Mouse (Mus musculus): ENCODE measurements around the gene Mak.
"Not testable (repeated sequence)": the region's sequence is repeated elsewhere in the genome, so short reads cannot be mapped to it uniquely, and the experiment has no call there.

The Mak gene

DNA sequence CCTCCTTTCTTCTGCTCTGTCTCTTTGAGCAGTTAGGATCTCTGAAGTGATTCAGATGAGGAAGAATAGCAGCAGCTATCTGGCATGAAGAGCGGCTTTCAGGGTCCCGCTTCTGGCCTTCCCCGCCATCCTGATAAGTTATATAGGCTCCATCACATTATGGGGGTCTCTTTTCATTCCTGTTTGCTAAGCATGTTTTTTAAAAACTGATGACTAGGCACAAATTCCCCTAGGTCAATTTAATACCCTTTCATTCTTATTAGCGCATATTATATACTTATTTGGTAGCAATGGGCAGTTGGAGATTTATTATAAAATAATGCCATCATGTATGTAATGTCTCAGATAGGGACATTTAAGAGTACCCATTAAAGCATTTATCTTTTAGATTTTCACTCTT lies 11.9 kb downstream of the Mak start:
- DNase-seq, result no peak

DNA sequence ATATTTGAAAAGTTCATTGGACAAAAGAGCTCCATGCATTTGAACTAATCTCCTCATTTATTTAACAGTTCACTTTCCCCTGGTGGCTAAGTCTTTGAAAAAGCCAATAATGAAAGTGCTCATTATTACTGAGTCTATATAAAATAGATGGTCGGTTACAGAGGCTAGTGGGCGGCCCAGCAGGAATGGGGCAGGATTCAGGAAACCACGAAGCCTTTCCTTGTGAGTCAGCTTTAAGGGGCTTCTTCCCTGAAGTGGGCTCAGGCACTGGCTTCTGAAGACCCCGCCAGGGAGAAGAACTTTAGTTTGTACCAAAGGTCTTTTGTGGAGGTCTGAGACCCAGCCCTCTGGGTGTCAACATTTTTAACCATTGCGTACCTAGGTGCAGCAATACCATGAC lies 27.5 kb downstream of the Mak start:
- no peak for DNase-seq

DNA sequence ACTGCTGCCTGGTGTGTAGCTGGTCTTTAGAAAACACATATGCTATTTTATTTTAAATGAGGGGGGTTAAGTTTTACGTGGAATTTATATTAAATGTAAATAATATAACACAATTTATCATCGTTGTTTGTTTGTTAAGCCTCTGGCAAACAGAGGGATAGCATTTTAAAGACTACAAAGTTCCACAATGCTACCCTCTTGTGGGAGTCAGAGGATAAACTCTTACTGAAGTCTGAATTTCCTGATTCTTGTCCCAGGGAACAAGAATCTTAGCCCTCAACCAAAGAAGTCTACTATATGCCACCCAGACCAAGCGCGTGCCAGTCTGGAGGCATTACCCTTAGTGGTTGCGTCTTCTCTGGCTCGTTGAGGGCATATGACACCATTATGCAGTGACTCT lies 32.2 kb downstream of the Mak start:
- DNase-seq, result no peak

DNA sequence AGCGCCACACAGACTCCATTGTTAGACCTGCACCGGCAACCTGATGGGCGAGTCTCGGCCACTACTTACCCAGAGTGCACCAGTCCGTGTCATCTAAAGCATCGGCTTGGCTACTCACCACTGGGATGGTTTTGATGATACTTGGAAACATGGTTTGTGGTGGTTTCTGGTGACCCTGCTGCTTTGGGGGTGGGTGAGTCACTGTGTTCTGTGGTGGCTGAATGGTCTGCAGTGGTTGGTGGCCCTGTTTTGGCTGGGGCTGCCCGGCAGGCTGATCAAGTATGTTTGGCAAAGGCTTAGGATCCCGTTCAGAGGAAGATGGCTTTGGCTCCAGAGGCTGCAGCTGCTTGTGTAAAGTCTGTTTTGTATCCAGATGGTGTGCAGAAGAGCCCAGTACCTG lies 33.6 kb downstream of the Mak start:
- no peak for DNase-seq

DNA sequence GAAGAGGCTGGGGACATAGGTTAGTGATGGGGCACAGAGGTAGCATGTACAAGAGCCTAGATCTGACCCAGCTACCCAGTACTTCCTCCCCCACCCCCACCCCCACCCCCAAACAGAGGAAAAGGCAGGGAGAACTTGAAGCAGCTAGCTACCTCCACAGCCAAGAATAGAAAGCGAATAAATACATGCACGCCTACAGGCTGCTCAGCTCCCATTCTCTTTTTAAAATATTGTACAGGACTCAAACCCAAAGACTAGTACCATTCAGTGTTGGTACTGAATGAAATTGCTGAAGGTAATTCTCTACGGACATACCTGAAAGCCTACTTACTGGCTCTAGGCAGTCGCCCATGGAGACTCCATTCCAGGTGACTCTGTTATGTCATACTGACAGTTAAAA lies 37.0 kb downstream of the Mak start:
- DNase-seq, result no peak

DNA sequence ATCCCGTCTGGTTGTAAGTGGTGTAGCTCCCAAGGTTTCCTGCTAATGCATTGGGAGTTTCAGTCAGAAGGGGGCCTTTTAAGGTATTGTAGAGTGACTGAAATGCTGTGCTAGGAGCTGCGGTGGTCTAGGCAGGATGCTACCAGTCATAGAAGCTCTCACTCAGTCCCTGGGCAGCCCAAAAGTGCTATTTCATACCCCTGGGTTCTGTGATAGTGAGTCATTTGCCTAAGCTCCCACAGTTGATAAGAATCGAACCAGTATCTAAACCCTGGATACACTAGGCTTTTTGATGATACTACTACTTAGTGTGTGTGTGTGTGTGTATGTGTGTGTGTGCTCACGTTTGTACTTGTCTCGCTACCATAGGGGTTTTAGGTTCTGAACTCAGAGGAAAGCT lies 49.4 kb downstream of the Mak start:
- DNase-seq, result no peak

DNA sequence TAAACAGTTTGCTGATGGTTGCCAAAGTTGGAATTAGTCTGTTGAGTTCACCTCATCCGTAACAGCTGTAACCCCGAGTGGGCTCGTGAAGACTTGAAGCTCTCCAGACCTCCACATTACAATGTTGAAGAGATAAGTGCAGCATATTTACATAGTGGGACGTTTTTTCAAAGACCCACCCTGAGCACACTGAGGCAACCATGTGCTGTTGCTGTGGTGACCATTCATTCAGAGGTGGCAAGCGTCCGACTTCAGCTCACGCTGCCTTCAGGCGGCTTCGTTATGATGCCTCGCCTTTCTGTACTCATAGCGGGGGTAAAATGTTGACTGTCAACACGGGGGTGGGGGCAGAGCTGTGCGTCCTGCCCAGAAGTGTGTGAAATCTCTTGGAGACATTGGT lies 57.4 kb downstream of the Mak start:
- DNase-seq, result no peak

DNA sequence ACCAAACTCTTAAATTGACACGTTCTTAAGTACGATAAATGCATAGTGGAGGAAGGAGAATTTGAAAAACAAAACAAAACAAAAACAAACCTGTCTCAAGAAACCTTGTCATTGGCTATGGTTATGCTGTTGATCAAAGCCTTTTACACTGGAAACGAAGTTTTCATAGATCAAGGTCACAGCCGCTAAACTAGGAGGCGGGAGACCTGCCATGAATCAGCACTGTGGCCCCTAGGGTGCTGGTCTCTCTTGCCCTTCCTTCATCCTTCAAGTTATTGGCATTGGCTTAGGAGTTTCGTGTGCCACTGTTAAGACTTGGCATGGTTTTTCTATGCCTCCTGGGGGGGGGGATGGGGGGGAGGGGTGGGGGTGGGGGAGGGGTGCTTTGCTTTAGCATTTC lies 57.9 kb downstream of the Mak start:
- no peak for DNase-seq

DNA sequence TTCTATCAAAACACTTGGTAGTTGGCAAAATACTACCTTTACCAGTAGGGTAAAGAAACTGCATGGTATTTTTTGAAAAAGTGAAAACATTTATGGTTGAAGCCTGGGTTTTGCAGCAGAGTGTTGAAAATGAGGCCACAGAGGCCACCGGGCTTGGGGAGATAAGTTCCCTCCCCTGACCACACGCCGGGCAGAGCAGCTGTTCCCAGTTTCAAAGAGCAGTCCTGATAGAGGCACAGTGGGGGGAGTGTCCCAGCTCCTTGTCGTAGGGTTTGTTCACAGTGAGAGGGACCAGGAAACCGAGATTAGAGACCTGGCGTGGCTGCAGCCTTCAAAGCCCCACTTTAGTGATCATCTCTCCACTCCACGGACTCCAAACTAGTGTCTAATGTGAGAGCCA lies 59.0 kb downstream of the Mak start:
- no peak for DNase-seq

DNA sequence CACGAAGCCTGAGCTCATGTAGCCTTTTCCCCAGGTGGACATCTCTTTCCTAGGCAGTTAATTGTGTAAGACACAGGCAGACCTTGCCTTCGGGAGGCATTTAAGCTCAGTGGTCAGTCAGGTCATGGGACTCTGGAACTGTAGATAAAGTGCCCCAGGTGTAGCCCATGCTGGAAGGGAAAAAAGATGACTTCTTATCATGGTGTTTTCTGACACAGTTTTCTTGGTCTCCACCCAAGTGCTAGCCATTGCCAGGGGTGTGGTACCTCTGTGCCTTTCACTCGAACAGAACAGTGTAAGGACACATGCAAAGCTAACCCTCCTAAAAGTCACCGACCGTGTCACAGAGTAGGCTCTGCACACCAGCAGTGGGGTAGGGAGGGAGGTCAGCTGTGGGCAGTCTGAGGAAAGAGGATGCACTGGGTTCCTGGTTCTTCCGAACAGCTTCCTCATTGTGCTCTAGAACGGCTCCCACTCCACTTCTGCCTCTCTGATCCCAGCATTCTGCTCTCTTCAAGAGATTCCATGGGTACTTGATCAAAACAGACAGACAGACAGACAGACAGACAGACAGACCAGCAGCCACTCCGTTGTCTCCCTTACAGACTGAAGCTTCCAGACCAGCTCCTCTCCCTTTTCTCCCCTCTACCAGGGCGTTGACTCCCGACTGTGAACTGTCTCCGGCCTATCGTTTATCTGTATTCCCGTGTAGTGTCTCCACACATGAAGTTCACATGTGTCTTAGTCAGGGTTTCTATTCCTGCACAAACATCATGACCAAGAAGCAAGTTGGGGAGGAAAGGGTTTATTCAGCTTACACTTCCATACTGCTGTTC lies 60.5 kb downstream of the Mak start:
- no peak for DNase-seq

DNA sequence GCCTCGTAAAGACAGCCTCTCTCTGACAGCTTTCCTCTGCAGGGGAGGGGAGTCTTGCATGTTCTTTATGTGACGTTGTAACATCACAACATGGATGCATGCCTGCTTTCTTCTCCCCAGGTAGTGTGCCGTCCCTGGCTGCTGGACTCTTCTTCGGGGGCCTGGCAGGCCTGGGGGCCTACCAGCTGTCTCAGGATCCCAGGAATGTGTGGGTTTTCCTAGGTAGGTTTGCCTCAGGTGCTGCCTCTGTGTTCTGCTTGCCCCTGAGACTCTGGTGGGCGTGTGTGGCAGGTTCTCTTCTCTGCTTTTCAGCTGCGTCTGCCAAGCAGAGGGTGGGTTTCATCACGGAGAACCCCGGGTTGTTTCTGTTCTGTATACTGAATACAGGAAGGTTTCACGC lies 61.3 kb downstream of the Mak start:
- no peak for DNase-seq

DNA sequence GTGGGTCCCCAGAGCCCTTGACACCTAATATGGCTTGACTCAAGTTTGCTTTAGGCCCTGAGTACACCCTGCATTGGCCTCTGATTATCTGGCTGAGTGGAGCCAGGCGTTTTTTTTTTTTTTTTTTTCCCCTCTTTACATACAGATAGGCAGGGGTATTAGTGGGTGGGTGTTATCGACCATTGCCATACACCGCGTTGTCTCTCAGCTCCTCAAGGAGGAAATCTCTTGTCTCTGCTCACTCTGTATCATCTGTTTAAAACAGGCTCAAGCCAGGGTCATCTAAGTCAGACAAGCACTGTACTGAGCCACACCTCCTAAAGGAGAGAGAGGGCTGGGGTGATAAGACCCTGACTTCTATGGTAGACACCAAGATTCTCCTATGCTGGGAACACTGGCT lies 61.7 kb downstream of the Mak start:
- no peak for DNase-seq

DNA sequence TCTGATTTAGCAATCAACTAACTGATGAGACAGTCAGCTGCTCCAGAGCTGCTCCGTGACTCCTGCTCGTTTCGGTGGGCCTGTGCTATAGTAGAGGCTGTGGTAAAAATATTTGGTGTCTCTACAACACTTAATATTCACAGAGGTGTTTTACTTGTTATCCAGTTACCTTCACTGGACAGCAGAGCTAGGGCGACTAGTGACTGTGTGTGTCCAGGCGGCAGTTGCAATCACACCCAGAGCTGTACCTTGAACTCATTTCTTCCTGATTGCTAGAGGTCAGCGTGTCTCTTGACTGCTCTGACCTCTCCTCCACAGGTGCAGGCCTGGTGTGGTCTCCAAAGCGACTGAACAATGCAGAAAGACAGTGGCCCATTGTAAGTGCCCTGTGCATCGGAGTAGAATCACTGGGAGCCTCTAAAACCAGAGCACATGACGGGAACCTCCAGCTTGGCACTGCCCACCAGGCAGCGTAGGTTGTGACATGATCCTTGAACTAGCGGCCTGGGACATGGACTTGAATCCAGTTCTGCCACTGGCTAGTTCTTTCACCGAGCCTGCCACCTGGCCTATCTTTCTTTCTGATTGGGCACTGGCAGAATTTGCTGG lies 62.6 kb downstream of the Mak start:
- peak; percentile 18 for DNase-seq

DNA sequence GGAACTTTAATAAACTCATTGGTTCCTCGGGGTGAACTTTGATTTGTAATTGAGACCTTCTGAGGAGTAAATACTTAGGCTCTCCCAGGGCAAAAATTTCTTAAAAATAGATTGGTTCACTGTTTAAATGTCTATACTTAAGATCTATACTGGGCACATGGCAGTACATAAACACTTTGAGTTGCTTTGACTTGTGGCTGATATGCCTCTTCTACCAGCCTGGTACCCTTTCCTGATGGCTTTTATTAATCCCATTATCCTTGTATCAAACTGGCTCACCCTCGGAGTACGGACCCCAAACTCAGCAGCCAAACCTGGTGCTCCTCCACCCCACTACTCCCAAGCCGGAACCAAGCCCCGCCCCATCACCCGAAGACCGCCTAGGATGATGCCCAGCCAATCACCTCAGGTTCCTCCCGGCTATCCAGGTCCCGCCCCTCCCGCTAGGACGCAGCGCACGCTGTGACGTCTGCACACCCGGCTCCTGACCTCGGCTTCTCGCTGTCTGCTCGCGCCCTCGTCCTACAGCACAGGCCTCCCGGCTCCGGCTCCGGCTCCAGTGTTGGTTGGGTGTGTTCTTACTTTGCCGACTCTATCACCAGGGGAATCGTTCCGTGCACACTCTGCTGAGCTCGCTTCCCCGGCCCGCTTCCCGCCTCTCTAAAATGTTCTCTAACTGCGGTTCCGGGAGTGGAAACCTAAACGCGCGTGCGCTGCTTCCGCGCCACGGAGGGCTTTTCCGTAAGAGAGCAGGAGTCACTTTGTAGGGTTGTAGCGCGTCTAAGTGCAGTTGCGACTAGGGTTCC lies 63.5 kb downstream of the Mak start, which contains the start of gene Tmem14c:
Gene Tmem14c, plus strand, starts transcription at position 464 of the 806 bp plus-strand sequence.
- DNase-seq, result peak; percentile 94

DNA sequence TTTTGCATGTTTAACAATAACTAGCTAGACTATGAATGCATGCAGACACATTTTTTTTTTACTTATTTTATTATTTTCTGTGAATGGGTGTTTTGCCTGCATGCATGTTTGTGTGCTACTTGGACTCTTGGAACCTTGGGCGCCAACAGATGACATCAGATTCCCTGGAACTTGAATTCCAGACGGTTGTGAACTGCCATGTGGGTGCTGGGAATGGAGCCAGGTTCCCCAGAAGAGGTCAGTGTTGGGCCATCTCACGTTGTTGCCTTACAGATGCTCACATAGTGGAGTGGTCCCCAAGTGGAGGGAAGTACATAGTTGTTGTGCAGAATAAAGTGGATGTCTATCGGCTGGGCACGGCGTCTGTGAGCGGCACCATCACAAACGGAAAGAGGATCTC lies 70.6 kb downstream of the Mak start:
- no peak for DNase-seq

DNA sequence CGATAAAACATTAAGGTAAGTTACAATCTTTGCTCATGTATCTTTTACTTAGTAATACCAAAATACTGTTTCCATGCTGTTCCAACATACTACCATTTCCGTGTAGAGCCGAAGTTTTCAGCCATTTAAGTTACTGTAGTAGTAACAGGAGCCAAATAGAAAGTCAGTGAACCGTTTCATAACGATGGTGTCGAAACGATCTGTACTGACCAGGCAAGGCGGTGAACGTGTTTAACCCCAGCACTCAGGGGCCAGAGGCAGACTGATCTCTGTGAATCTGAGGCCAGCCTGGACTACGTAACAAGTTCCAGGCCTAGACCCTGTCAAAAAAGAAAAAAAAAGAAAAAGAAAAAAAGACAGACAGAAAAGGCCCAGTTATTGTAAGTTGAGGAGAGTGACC lies 71.2 kb downstream of the Mak start:
- DNase-seq, result no peak

DNA sequence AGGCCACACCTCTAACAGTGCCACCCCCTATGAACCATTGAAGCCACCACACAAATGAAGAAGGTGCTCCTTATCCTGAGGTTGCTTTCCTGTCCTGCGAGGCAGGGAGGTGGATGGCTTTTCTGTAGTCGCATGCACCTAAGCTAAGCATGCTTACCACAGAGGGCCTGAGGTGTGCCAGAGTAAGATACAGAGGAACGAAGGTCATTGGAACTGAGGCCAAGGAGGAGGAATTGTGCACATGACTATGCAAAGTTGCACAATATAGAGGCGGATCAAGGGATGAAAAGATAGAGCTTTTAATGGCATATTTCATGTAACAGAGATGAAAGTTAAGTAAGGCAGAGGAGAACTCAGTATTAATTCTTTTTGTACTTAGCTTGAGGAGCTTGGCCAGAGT lies 73.3 kb downstream of the Mak start:
- DNase-seq, result no peak

DNA sequence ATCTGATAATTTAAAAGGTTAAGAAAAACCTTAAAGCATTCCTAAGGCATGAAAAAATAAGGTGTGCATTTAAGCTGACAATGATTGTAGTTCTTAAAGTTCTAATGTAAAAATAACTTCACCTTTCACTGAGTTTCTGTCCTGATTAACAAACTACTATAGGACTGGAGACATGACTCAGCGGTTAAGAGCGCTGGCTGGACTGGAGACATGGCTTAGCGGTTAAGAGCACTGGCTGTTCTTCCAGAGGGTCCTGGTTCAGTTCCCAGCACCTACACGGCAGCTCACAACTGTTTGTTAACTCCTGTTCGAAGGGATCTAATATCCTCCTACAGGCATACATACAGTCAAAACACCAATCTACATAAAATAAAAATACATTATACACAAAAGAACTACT lies 77.5 kb downstream of the Mak start:
- DNase-seq, result no peak

DNA sequence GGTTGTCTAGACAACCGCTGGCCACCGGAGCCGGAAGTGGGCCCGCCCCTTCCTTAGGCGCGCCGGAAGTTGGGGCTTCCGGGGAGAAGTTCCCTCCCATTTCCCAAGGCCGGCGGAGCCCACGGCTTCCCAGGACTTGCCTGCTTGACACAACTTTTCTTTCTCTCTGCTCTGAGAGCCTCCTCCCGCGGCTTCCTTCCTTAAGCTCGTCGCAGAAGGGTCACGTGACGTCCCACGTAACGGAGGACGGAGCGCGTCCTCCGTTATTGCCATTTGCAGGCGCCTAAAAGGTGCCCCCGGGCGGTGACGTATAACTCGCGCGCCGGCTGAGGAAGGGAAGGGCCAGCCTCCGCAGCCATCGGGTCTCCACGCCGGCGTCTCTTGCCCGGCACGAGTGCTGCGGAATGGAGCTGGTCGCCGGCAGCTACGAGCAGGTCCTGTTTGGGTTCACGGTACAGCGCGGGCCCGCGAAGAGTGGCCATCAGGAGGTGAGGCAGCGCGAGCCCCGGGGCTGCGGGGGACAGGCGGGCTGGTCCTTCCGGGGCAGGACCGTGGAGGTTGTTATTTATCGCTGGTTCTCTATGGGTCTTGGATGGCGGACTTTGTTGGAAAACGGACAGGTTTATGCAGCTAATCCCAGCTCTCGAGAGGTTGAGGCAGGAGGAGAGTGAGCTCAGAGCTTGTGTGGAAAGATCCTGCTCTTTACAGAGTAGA lies 78.4 kb downstream of the Mak start, which contains the start of gene Pak1ip1:
Gene Pak1ip1, plus strand, starts transcription at position 98 of the 714 bp plus-strand sequence.
- peak; percentile 91 for DNase-seq

DNA sequence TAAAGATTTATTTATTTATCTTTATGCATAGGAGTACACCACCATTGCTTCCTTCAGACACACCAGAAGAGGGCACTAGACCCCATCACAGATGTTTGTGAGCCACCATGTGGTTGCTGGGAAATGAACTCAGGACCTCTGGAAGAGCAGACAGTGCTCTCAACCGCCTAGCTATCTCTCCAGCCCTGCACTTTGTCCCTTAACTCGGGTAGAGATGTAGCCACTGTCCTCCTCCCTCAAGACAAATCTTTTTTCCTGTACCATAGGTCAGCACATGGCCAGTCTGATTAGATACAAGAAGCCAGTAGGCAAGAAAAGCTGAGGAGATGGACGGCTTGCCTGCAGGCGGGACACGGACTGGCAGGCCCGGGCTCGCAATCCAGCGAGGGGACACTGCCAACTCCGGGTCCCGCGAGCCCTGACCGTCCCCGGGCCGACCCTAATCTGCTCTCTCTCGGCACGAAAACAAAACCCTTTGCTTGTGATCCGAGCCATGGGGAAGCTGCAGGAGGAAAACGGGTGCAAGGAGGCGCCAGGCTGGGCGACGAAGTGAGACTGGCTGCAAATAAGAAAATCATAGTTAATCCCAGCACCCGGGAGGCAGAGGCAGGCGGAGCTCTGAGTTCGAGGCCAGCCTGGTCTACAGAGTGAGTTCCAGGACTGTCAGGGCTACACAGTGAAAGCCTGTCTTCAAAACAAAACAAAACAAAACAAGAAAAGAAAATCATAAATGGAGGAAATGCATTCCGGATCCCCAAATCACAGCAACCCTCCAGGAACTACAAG lies 79.2 kb downstream of the Mak start:
- DNase-seq, result peak; percentile 44

DNA sequence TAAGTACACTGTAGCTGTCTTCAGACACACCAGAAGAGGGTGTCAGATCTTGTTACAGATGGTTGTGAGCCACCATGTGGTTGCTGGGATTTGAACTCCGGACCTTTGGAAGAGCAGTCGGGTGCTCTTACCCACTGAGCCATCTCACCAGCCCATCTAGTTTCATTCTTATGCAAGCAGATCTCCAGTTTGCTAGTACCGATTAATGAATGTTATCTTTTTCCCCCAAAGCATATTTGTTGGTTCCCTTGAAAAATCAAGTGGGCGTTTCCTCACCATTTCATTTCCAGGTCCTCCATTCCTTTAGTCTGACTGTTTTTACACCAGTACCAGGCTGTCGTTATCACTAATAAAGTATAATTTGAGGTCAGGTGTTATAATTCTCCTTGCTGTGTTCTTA lies 81.0 kb downstream of the Mak start:
- not testable (repeated sequence) for DNase-seq
